Mouse (Mus musculus): ENCODE data around the gene Cpne1. TPM values are rescaled to one million over a fixed set of nuclear protein-coding genes. Genes with fewer than 3 reads are reported as not detected.
"Not testable (repeated sequence)": the region's sequence is repeated elsewhere in the genome, so short reads cannot be mapped to it uniquely, and the experiment has no call there.

Cpne1 gene
- polyA plus RNA-seq, 1 experiment from 2014 or later: 34.0 TPM

GRCm38 (mm10) chr2:156123731-156124130 is 12.0 kb upstream of the Cpne1 start:
- Histone ChIP-seq H3K27me3 (no peaks in the 10 kb centered on the region), H3K27ac (replicated peaks) (no peak overlapping the region), H3K36me3 (peaks cover 37% of the 10 kb centered on the region), H3K4me1 (replicated peaks) (no peaks in the 10 kb centered on the region), H3K9me3 (no peaks in the 10 kb centered on the region), H3K4me2 (no peak overlapping the region), H3K4me3 (no peak overlapping the region), H3K9ac (no peak overlapping the region)
- ATAC-seq (ENCODE audit: low read depth): no peak
- 93% methylated on average over 5 of the region's 5 CpGs for WGBS

- no peaks in the 10 kb centered on the region for H3K9me3 ChIP-seq
- no peak overlapping the region for H3K4me2 ChIP-seq
- no peak overlapping the region for H3K4me3 ChIP-seq
- no peak for ATAC-seq (ENCODE audit: low read depth)
- no peaks in the 10 kb centered on the region for H3K27me3 ChIP-seq
- H3K27ac ChIP-seq (replicated peaks): no peak overlapping the region
- H3K36me3 ChIP-seq: peaks cover 18% of the 10 kb centered on the region
- H3K9ac ChIP-seq: no peak overlapping the region
- no peaks in the 10 kb centered on the region for H3K4me1 ChIP-seq (replicated peaks)
These were observed 7.8 kb upstream of the Cpne1 start for GRCm38 (mm10) chr2:156119566-156119965.

GRCm38 (mm10) chr2:156112080-156112423 is 287 bp upstream of the Cpne1 start:
- Histone ChIP-seq H3K4me2 (peak overlapping the region; percentile 55), H3K27ac (replicated peaks) (peak overlapping the region; percentile 94), H3K9ac (peak overlapping the region; percentile 92), H3K4me1 (replicated peaks) (peaks cover 32% of the 10 kb centered on the region), H3K4me3 (peak overlapping the region; percentile 98)
- 21% methylated on average over 5 of the region's 5 CpGs for WGBS
- ATAC-seq (ENCODE audit: low read depth); H3K9me3 ChIP-seq; H3K36me3 ChIP-seq; H3K27me3 ChIP-seq: not testable (repeated sequence)

GRCm38 (mm10) chr2:156110627-156111357 is 973 bp downstream of the Cpne1 start:
- Histone ChIP-seq H3K4me2 (peak overlapping the region; percentile 85), H3K27me3 (no peaks in the 10 kb centered on the region), H3K4me1 (replicated peaks) (peaks cover 41% of the 10 kb centered on the region), H3K9ac (peak overlapping the region; percentile 92), H3K27ac (replicated peaks) (peak overlapping the region; percentile 94), H3K9me3 (no peaks in the 10 kb centered on the region), H3K4me3 (peak overlapping the region; percentile 98), H3K36me3 (0 out of 2 replicates have a peak, but pooled peaks cover 3% of the 10 kb centered on the region)
- peak; percentile 75 for ATAC-seq (ENCODE audit: low read depth)
- under 1% methylated on average over 16 of the region's 16 CpGs for WGBS

- ATAC-seq (ENCODE audit: low read depth): no peak
- peaks cover 23% of the 10 kb centered on the region for H3K36me3 ChIP-seq
- no peaks in the 10 kb centered on the region for H3K27me3 ChIP-seq
- H3K4me1 ChIP-seq (replicated peaks): peaks cover 25% of the 10 kb centered on the region
- H3K9me3 ChIP-seq: no peaks in the 10 kb centered on the region
- H3K4me3 ChIP-seq: no peak overlapping the region
- H3K27ac ChIP-seq (replicated peaks): no peak overlapping the region
- H3K4me2 ChIP-seq: no peak overlapping the region
- 84% methylated on average over 5 of the region's 5 CpGs for WGBS
- H3K9ac ChIP-seq: no peak overlapping the region
These were observed 19.8 kb downstream of the Cpne1 start for GRCm38 (mm10) chr2:156091926-156092325.

- Histone ChIP-seq H3K9me3 (no peaks in the 10 kb centered on the region), H3K36me3 (peaks cover 4% of the 10 kb centered on the region; the same call in 1 of the 2 replicates), H3K4me1 (replicated peaks) (peaks cover 25% of the 10 kb centered on the region), H3K9ac (no peak overlapping the region), H3K27me3 (no peaks in the 10 kb centered on the region), H3K27ac (replicated peaks) (0 out of 2 replicates have a peak overlapping the region, but pooled peaks have one; percentile 13), H3K4me3 (no peak overlapping the region), H3K4me2 (no peak overlapping the region)
- 53% methylated on average over 1 of the region's 1 CpGs for WGBS
- ATAC-seq (ENCODE audit: low read depth): no peak
These were observed 22.0 kb downstream of the Cpne1 start for GRCm38 (mm10) chr2:156089799-156090198.

- Histone ChIP-seq H3K9ac (no peak overlapping the region), H3K36me3 (0 out of 2 replicates have a peak, but pooled peaks cover 4% of the 10 kb centered on the region), H3K9me3 (no peaks in the 10 kb centered on the region), H3K4me3 (no peak overlapping the region), H3K27me3 (no peaks in the 10 kb centered on the region), H3K27ac (replicated peaks) (no peak overlapping the region), H3K4me2 (no peak overlapping the region), H3K4me1 (replicated peaks) (peaks cover 27% of the 10 kb centered on the region)
- no peak for ATAC-seq (ENCODE audit: low read depth)
- WGBS: 93% methylated on average over 7 of the region's 7 CpGs
These were observed 24.2 kb downstream of the Cpne1 start for GRCm38 (mm10) chr2:156087391-156088110.

GRCm38 (mm10) chr2:156084541-156084940 is 27.2 kb downstream of the Cpne1 start:
- Histone ChIP-seq H3K9ac (no peak overlapping the region), H3K36me3 (0 out of 2 replicates have a peak, but pooled peaks cover under 1% of the 10 kb centered on the region), H3K4me1 (replicated peaks) (peaks cover 13% of the 10 kb centered on the region), H3K27ac (replicated peaks) (no peak overlapping the region), H3K4me2 (no peak overlapping the region), H3K27me3 (no peaks in the 10 kb centered on the region), H3K4me3 (no peak overlapping the region), H3K9me3 (no peaks in the 10 kb centered on the region)
- no peak for ATAC-seq (ENCODE audit: low read depth)
- 90% methylated on average over 3 of the region's 3 CpGs for WGBS

GRCm38 (mm10) chr2:156080391-156080790 is 31.4 kb downstream of the Cpne1 start:
- Histone ChIP-seq H3K4me3 (no peak overlapping the region), H3K27me3 (no peaks in the 10 kb centered on the region), H3K4me2 (no peak overlapping the region), H3K9me3 (no peaks in the 10 kb centered on the region), H3K27ac (replicated peaks) (no peak overlapping the region), H3K4me1 (replicated peaks) (peaks cover 13% of the 10 kb centered on the region), H3K9ac (no peak overlapping the region), H3K36me3 (peaks cover 38% of the 10 kb centered on the region)
- ATAC-seq (ENCODE audit: low read depth): no peak
- 85% methylated on average over 7 of the region's 7 CpGs for WGBS

GRCm38 (mm10) chr2:156079674-156080073 is 32.1 kb downstream of the Cpne1 start:
- ATAC-seq (ENCODE audit: low read depth): no peak
- peaks cover 13% of the 10 kb centered on the region for H3K4me1 ChIP-seq (replicated peaks)
- no peak overlapping the region for H3K27ac ChIP-seq (replicated peaks)
- no peaks in the 10 kb centered on the region for H3K27me3 ChIP-seq
- H3K9me3 ChIP-seq: no peaks in the 10 kb centered on the region
- peaks cover 45% of the 10 kb centered on the region for H3K36me3 ChIP-seq
- WGBS: 57% methylated on average over 4 of the region's 4 CpGs
- no peak overlapping the region for H3K4me2 ChIP-seq
- no peak overlapping the region for H3K9ac ChIP-seq
- H3K4me3 ChIP-seq: no peak overlapping the region

- Histone ChIP-seq H3K4me3 (no peak overlapping the region), H3K9me3 (no peaks in the 10 kb centered on the region), H3K27me3 (no peaks in the 10 kb centered on the region), H3K27ac (replicated peaks) (no peak overlapping the region), H3K9ac (no peak overlapping the region), H3K4me2 (no peak overlapping the region), H3K36me3 (peaks cover 50% of the 10 kb centered on the region), H3K4me1 (replicated peaks) (peaks cover 13% of the 10 kb centered on the region)
- WGBS: 90% methylated on average over 8 of the region's 8 CpGs
- ATAC-seq (ENCODE audit: low read depth): no peak
These were observed 32.6 kb downstream of the Cpne1 start for GRCm38 (mm10) chr2:156079183-156079560.

- no peak for ATAC-seq (ENCODE audit: low read depth)
- Histone ChIP-seq H3K36me3 (peaks cover 56% of the 10 kb centered on the region), H3K4me1 (replicated peaks) (peaks cover 13% of the 10 kb centered on the region), H3K9ac (no peak overlapping the region), H3K4me3 (no peak overlapping the region), H3K27me3 (no peaks in the 10 kb centered on the region), H3K9me3 (no peaks in the 10 kb centered on the region), H3K27ac (replicated peaks) (no peak overlapping the region), H3K4me2 (no peak overlapping the region)
- WGBS: 93% methylated on average over 16 of the region's 16 CpGs
These were observed 33.2 kb downstream of the Cpne1 start for GRCm38 (mm10) chr2:156078421-156079182.

Data from neural tube, embryonic 13.5 days (tissue).